Mouse (Mus musculus) lung, postnatal 25 days (tissue): ENCODE data around the gene Rap2b.

Experiments
- DNase-seq: peaks from one replicate; pipeline ENCODE4 v3.0.0; 2022; ENCODE audit warnings: low spot score

The Rap2b gene

DNA sequence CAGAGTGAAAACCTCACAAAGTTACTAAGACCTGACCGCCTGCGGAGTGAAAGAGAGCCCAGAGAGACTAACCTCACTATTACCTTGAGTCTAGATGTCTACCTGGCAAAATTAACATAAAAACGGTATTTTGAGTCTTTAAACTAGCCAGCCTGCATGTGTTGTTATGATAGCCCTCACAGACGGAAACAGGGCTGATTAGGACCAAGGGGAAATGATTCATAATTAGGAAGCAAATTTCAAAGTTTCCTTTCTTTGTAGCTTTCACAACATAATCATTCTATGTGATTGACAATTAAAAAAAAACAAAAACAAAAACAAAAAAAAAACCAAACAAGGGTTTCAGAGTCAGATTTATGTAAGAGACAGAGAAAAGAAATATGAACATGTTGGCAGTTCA is 24.9 kb downstream of the Rap2b start:
- no peak for DNase-seq

GRCm38 (mm10) chr3:61391564-61391963 is 30.1 kb downstream of the Rap2b start:
- no peak for DNase-seq

- no peak for DNase-seq
Observed at GRCm38 (mm10) chr3:61392881-61393280, 31.4 kb downstream of the Rap2b start.

GRCm38 (mm10) chr3:61393520-61393919 is 32.1 kb downstream of the Rap2b start:
- DNase-seq: no peak

DNA sequence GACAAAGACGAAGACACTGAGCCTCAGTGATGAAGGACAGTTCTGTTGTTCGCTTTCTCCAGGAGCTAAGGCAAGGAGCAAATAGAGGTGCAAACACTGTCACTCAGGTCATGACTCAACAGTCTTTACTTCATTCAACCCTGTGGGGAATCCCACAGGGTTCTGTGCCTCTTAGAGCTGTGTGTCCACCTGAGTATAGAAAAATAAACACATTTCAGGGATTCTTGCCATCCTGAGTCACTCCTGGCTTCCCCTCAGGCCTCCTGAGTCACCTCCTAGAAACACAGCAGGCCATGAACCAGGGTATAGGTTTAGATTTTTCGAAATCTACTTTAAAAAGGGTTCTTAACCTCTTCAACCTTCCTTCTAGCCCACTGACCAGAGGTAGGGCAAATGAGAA is 33.9 kb downstream of the Rap2b start:
- no peak for DNase-seq

DNA sequence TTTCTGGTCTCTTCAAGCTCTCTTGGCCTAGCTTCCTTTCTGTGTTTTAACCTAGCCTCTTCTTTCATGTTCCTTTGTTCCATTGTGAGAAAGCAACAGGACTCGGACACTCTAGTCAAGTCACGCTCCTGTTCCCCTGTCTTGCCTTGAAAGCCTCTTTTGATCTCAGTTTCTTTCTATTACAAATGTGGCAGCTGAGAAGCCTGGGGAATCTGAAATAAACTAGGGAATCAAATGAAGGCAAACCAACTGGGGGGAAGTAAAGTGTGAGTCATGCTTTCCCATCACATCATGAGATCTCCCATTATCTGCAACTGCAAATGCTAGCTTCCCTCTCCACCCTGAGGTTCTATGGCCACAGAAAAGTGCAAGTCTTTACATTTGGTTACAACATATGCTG is 35.3 kb downstream of the Rap2b start:
- no peak for DNase-seq

- DNase-seq: no peak
Observed at GRCm38 (mm10) chr3:61400823-61401387, 39.5 kb downstream of the Rap2b start.

DNA sequence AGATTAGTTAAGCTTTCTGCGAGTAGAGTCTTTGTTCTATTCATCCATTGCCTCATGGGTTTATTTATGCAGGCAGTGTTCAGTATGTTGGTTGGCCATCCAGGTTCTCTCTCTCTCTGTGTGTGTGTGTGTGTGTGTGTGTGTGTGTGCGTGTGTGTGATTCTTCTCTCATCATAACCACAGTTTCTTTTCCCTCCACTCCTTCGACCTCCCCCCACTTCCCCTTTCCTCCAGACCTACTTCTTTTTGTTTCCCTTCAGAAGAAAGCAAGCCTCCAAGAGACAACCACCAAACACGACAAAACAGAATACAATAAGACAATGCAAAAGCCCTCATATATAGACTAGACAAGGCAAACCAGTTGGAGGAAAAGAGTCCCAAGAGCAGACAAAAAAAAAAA is 45.5 kb downstream of the Rap2b start:
- peak; percentile 16 for DNase-seq

- peak; percentile 55 for DNase-seq
Observed at GRCm38 (mm10) chr3:61409683-61410082, 48.2 kb downstream of the Rap2b start.

DNA sequence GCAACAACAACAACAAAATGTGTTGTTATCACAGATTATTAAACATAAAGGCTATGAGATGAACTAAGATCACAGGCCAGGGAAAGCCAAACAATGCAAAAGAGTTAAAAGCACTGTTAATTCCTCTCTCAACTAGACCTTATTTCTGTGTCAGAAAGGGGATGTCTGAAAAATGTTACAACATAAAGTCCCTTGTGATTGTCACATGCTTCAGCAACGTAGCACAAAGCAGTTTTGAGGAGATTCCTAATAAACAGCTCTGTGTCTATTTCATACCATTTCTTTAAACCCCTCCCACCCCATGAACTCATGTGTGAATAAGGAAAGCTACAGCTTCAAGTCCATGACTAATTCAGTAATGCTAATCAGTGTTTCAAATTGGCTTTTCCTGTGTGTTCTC is 54.4 kb downstream of the Rap2b start:
- peak; percentile 15 for DNase-seq
